Mouse (Mus musculus): ENCODE measurements around the gene Vmn1r73.

Gene Vmn1r73

DNA sequence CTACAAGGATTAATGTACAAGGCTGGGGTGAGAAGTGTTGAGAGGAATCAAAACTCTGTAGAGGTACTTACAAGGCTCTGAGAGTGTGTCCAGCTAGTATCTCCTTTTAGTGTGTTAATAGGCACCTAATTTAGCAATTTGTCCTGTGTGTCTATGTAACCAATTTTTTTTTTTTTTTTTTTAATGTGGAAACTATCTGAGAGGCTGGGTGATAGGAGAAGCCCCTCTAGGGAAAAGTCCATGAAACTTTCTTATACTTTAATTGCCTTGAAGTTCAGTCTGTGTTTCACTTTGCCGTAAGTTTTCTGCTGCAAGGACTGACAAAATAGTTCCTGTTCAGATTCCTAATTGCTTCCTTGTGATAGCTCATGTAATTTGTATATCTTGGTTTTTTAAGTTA is at the start of gene Vmn1r73:
TSS of gene Vmn1r73 (plus strand) at position 301 of the 400 bp plus-strand sequence.
- DNase-seq: no peak

All from cerebellum, adult 11 months (tissue).